Mouse (Mus musculus) gastrocnemius, postnatal 36 days (tissue): ENCODE data around the gene Asb4. TPM values are rescaled to one million over a fixed set of nuclear protein-coding genes. Genes with fewer than 3 reads are reported as not detected.

ENCODE experiments used
- DNase-seq, 2 experiments: peaks; one replicate each; pipeline ENCODE4 v3.0.0; 2022
- intact Hi-C: fragments of 180-260 bp; cut with DNase I; formaldehyde crosslinking; loops from one replicate; pipeline ENCODE4 v1.15.1; 2025
- total RNA-seq, 2 experiments: library from RNA; stranded (reverse); gene quantifications; 2 replicates each; pipeline ENCODE4 v1.2.3; 2021

Gene Asb4
- total RNA-seq, 2 experiments from 2014 or later: 9.4 to 10.9 TPM

GRCm38 (mm10) chr6:5387396-5387795, 4.2 kb downstream of the Asb4 start:
- no peak for DNase-seq
- intact Hi-C loops: no loop called here

GRCm38 (mm10) chr6:5390298-5390697, 7.1 kb downstream of the Asb4 start:
- intact Hi-C loops: no loop called here
- DNase-seq: no peak

GRCm38 (mm10) chr6:5390952-5391351, 7.8 kb downstream of the Asb4 start:
- no peak for DNase-seq
- intact Hi-C loops: no loop called here

- DNase-seq: no peak
- intact Hi-C loops: no loop called here
These were observed 11.8 kb downstream of the Asb4 start for GRCm38 (mm10) chr6:5394971-5395370.

DNA sequence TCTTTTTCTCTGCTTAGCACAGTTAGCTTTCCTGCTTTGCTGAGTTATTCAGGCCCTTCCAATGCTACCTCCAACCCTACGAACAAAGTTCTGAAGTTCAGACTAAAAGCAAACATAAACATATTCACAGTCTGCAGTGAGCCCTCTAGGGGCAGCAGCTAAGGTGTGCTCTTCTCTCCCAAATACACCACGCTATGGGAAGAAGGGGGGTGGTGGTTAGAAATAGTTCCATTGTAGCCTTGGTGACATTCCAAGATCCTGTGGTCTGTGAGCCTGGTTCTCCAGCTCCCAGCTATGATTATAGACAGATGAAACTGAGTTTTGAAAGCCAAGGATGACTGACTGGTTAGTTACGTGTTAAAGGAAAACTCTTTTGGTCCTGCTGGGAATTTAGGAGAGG, 13.6 kb downstream of the Asb4 start:
- intact Hi-C loops: no loop called here
- DNase-seq: no peak

- DNase-seq: peak; percentile 30 to 53
- intact Hi-C loops: no loop called here
These were observed 18.2 kb downstream of the Asb4 start for GRCm38 (mm10) chr6:5401394-5401793.

DNA sequence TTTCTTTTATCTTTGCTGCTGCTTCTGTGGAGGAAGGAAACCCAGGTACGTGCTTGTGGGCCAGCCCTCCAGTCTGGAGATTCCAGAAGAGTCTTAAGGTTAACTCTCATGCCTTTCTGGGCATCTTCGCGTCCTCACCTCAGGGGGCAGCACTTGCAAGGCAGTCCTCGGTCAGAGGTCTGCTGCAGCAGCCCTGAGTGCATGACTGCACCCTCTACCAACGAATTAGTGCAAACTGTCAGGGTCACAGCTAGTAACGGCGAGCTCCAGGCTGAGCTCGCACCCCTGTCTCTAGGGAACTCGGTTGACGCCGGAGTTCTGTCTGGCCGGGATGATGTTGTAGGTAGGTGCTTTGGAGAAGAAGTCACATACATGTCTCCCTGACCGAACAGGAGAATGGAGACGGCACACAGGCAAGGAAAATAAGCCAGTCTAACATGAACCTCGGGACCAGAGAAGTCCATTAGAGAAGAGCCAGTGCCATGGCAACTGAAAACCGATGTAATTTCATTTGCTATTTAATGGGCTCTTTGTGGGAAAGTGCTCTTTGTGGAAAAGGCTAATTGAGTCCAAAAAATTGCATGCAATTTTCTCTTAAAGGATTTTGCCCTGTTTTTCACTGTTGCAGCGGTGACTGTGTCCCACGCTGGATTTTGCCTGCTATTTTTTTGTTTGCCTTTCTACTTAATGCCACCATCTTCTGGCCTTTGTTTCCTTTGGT, 20.1 kb downstream of the Asb4 start:
- no peak for DNase-seq
- intact Hi-C loops: no loop called here

DNA sequence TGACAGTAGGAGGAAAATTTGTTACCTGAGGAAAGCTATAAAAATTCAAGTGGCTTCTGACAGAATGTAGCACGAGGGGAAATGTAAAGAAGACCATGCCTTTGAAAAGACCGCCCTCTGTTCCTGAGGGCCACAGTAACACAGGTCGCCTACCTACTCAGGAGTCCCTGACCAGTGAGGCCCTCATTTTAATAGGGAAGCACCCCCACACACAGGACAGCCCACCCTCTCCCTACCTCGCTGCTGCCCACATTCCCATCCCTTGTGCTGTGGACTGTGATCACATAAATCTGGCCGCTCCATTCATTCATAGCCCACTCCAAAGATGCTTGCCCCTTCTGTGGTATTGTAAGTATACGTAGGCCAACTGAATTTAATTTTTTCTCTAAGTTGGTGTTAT, 20.8 kb downstream of the Asb4 start:
- intact Hi-C loops: no loop called here
- DNase-seq: no peak

DNA sequence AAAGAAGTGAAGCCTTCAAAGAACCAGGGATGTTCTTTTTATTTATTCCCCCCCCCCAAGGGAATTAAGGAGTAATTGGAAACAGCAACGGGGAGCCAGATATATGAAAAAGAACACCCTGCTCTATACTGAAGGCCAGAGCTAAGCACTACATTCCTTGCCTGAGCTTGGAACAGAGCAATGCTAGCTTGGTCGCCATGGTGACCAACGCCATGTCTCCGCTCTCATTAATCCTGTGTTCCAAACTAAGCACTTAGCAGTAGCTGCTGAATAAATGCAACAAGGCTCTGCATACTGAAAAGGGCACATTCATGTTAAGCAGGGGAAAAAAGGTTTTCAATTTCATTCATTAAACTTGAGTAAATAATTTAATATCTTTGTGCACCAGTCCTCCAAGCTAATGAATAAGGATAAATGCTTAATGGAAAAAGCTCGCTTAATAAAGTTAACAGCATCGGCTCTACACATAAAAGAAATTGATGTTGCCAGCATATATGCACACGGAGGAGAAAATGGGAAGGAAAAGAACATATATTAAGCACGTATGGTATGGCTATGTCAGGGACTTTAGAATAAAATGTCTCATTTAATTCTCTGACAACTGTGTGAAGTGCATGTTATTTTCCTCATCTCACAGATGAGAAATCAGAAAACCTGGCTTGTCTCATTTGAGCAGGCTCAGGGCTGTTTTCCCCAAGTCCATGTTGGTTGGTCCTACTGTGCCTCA, 25.4 kb downstream of the Asb4 start:
- DNase-seq: no peak
- intact Hi-C loops: no loop called here

- no peak for DNase-seq
- intact Hi-C loops: loop anchor here (1.0 to 5.0 kb wide), 2 partner anchors 88 to 181 kb away; partner anchors contain the start of gene Pdk4
These were observed 26.5 kb downstream of the Asb4 start for GRCm38 (mm10) chr6:5409676-5410075.

- intact Hi-C loops: loop anchor here (1.0 to 5.0 kb wide), 2 partner anchors 86 to 179 kb away; partner anchors contain the start of gene Pdk4
- DNase-seq: peak; percentile 55 to 68
These were observed 27.7 kb downstream of the Asb4 start for GRCm38 (mm10) chr6:5410697-5411391.

- DNase-seq: peak; percentile 30 to 56
- intact Hi-C loops: loop anchor here (5.0 kb wide), 1 partner anchor 84 kb away; the partner anchor contains the start of gene Pdk4
These were observed 30.1 kb downstream of the Asb4 start for GRCm38 (mm10) chr6:5413282-5413681.

- DNase-seq: no peak
- intact Hi-C loops: no loop called here
These were observed 38.3 kb downstream of the Asb4 start for GRCm38 (mm10) chr6:5421442-5421841.

DNA sequence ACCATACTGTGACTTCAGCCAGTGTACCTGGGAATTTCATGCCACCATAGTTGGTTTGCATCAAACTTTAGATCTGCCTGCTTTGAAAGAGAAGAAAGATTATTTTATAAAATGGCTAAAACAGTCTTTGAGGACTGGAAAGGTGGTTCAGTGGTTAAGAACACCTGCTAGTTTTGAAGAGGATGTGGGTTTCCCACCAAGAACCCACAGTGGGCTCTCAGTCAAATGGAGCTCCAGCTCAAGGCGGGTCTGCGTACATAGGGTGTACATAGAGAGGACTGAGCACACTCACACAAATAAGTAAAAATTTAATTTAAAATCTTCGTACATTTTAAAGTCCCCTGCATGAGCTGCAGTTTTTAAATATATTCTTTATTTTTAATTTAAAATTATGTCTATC, 39.2 kb downstream of the Asb4 start:
- no peak for DNase-seq
- intact Hi-C loops: no loop called here

DNA sequence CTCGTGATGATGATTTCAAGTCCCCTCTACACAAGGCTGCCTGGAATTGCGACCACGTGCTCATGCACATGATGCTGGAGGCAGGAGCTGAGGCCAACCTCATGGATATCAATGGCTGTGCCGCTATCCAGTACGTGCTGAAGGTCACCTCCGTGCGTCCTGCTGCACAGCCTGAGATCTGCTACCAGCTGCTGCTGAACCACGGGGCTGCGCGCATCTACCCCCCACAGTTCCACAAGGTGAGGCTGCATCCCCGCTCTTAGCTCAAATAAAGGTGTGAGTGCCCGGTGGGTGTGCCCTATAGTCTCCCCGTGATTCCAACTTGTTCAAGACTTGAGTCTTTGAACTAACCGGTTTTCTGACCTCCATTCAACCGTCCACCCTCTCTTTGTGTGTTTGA, 40.4 kb downstream of the Asb4 start:
- intact Hi-C loops: no loop called here
- DNase-seq: no peak

- intact Hi-C loops: no loop called here
- DNase-seq: no peak
These were observed 43.8 kb downstream of the Asb4 start for GRCm38 (mm10) chr6:5427033-5427432.

DNA sequence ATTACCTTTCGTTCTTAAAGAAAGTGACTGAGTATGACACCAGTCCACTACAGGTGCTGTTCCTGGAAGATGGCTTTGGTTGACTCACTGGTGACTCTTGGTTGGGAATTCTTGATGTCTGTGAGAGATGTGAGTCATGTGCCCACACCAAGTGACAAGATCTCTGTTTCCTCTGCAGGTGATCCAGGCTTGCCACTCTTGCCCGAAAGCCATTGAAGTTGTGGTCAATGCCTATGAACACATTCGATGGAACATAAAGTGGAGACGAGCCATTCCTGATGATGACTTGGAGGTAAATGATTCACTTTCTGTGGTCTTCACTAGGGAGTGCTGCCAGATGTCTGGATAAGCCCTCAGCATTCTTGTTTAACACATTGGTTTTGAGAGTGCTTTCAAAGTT, 46.4 kb downstream of the Asb4 start:
- intact Hi-C loops: no loop called here
- DNase-seq: no peak

DNA sequence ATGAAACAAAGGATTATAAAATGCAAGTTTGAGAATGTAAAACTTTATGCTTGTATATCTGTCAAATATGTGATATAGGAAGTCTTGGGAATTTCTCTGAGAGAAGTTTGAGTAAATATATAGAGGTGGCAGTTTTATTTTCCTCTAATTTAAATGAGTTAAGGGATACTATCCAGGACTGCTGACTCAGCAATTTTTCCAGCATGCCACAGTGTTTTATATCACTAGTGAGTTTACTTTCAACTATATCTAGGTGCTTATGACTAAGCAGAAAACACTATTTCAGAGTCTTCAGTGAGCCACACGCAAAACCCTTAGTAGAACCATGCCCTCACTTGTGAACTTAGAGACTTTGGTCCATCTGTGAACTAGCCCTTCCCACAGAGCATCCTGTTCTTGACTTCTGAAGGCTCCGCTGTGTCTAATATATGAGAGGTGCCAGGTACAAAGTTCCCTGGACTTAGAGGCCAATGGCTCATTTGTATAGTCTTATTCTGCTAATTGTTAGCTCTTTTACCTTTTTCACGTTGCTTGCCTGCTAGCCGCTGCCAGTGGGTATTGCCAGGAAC, 46.9 kb downstream of the Asb4 start:
- no peak for DNase-seq

GRCm38 (mm10) chr6:5433887-5434286, 50.7 kb downstream of the Asb4 start:
- intact Hi-C loops: no loop called here
- no peak for DNase-seq

More for the DNA sequence above, 46.9 kb downstream of the Asb4 start:
- intact Hi-C loops: no loop called here

DNA sequence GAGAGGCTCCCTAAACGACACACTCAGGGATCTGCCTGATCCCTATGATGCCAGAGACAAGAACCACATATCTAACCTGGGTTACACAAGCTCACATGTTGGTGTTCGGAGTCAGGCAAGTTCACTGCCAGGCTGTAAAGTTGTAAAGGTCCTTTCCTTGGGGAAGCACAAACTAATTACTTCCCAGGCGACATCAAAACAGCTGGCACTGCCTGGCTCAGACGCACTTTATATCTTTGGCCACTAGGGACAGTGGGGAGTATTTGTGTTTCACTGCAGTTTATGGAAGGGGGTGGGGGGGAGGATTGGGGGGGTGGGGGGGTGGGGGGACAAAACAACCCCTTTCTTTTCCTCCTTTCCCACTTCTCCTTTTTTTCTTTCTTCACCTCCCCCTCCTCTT, 54.6 kb downstream of the Asb4 start:
- intact Hi-C loops: no loop called here
- DNase-seq: no peak

- DNase-seq: no peak
- intact Hi-C loops: loop anchor here (5.0 kb wide), 1 partner anchor 51 kb away; no protein-coding TSS in a partner anchor
These were observed 58.0 kb downstream of the Asb4 start for GRCm38 (mm10) chr6:5441221-5441620.
